Mouse (Mus musculus) liver, adult 2 months (tissue): Measurements from ENCODE around the gene Scnn1g.

Experiments used
- CTCF ChIP-seq: fragments of 200-500 bp; IDR thresholded peaks from 2 replicates; pipeline ENCODE4 v1.5.1; 2011; ENCODE audit warnings: low read depth, low read length, control low read depth
- POLR2A ChIP-seq: fragments of 200-500 bp; IDR thresholded peaks from 2 replicates; pipeline ENCODE4 v1.6.1; 2011; ENCODE audit warnings: low read length, control low read depth; ENCODE audit not compliant: insufficient read depth; ENCODE audit errors: extremely low read depth

DNA sequence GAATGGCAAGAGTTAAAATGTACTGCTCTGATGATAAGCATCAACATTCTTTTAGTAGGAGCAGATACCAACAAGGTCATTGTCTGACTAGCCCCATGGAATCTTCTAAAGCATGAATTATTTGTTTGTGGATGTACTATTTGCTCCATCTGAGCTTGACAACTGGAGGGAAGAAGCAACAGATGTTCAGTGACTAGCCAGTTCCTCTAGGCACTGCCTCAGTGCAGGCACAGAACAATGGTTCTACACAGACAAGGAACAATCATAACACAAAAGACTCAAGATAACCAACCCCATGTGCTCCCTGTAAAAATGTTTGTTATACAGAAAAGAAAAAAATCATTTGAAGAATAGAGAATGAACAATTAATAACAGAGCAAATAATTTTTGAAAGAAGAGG lies 37.1 kb upstream of the Scnn1g start:
- TF ChIP-seq CTCF (no peak), POLR2A (no peak)
